Mouse (Mus musculus): ENCODE results near the gene Ten1.

The Ten1 gene

GRCm38 (mm10) chr11:116234901-116235300 is 36.2 kb downstream of the Ten1 start:
- DNase-seq (ENCODE audit: low read depth, low spot score) = no peak

- no peak for DNase-seq (ENCODE audit: low read depth, low spot score)
These were observed 39.2 kb downstream of the Ten1 start, which contains the start of gene Evpl for GRCm38 (mm10) chr11:116237742-116238395. TSS of gene Evpl (minus strand) at chr11:116238077.

DNA sequence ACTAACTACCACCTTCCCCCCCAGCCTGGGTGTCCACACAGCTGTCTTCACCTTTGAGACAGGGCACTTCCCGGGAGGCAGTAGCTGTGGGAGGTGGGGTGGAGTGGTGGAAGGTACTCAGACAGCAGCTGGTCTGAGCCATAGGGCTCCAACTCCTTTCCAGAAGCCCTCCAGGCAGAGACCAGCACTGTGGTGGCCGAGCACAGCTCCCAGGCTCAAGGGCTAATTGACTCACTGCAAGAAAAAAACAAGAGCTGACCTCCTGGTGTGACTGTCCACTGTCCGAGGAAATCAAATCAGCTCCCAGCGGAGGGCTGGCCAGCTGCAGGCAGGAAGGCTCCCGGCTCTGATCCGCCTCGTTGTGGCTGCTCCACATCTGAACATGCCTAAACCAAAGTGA is 41.1 kb downstream of the Ten1 start:
- DNase-seq (ENCODE audit: low read depth, low spot score) = no peak

DNA sequence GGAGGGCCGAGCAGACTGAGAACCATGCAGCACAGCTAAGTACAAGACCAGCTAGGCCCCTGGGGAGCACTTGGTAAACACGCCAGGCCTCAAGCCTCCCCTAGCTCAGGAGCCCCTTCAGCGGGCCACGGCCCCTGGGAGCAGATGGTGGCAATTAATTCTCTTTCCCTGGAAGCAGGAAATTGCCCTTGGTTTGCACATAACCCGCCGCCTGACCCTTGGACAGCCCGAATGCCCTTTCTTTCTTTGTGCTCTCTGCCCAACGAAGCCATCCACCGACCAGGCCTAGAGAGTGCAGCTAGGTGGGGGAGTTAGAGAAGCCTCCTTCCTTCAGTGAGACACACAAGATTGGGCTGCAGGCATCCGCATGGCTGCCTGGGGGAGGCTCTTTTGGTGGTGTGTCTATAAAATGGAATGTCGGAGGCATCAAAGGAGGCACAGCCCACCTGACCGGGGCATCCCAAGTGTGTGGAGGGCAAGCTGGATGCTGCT is 43.1 kb downstream of the Ten1 start:
- no peak for DNase-seq (ENCODE audit: low read depth, low spot score)

- DNase-seq (ENCODE audit: low read depth, low spot score) = no peak
These were observed 45.9 kb downstream of the Ten1 start for GRCm38 (mm10) chr11:116244580-116244979.

- DNase-seq (ENCODE audit: low read depth, low spot score) = no peak
These were observed 47.0 kb downstream of the Ten1 start for GRCm38 (mm10) chr11:116245616-116246015.

DNA sequence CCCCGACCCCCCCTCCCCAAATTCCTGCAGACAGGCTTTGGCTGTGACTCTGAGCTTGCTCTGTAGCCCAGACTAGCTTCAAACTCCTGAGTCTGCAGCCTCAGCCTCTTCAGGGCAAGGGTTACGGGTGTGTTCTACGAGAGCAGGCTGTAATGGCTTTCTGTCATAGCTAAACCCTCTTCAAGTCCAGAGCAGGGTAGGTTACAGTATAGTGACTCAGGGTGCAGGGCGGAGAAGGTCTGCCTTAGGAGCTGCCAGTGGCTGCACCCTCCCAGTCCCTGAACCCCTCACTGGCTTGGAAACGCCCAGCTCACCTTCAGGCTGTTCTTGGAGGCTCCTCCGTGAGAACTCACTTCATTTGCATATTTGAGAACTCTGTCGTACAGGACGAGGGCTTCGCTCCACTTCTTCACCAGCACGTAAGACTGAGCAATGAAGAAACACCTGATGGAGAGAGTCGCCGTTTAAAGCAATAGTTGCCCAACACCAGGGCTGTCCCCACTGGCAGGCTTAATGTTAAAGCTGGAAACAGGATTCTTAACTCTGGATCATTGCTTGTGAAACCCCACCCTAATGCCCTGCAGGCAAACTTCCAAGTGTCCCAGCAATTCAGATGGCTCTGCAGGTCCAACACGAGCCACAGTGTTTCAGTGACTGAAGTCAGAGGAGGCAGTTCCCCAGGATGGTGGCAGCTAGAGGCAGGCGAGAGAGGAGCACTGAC is 49.0 kb downstream of the Ten1 start:
- no peak for DNase-seq (ENCODE audit: low read depth, low spot score)

- no peak for DNase-seq (ENCODE audit: low read depth, low spot score)
These were observed 52.2 kb downstream of the Ten1 start for GRCm38 (mm10) chr11:116250898-116251297.

GRCm38 (mm10) chr11:116253076-116253600 is 54.5 kb downstream of the Ten1 start:
- no peak for DNase-seq (ENCODE audit: low read depth, low spot score)

GRCm38 (mm10) chr11:116254627-116255026 is 56.0 kb downstream of the Ten1 start:
- peak; percentile 45 for DNase-seq (ENCODE audit: low read depth, low spot score)

DNA sequence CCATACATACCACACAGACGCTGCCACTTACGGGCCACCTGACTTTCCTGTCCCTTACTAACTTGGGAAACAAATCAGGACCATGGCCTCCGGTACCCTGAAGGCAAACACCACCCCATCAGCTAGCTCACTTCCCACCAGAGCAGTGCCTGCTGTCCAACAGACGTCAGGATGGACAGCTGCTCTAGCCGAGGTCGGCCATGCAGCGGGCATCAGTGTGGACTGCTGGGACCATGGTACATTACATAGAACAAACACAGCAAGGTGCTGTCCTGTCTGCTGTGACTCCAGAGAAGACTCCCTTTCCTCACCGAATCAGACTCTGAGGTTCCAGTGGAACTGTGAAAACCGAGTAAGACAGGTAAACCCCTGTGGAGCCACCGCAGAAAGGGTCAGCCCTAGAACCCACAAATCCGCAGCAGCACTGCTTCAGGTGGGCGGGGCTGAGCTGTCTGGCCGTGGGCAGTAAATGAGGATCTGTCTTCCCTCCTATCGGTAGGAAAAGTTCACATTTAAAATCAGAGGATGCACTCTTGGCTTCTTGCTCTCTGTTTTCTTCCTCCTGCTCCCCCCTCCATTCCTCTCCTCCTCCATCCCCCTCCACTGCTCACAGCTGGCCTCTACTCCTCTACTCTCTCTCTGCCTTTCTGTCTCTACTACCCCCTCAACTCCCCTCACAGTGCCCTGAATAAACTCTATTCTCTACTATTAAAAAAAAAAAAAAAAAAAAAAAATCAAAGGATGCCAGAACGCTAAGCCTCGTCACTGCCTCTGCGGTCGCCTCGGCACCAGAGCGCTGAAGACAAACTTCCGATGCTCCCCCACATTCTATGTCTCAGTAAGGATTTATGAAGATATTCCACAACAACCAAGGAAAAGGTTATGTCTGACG is 56.7 kb downstream of the Ten1 start:
- no peak for DNase-seq (ENCODE audit: low read depth, low spot score)

DNA sequence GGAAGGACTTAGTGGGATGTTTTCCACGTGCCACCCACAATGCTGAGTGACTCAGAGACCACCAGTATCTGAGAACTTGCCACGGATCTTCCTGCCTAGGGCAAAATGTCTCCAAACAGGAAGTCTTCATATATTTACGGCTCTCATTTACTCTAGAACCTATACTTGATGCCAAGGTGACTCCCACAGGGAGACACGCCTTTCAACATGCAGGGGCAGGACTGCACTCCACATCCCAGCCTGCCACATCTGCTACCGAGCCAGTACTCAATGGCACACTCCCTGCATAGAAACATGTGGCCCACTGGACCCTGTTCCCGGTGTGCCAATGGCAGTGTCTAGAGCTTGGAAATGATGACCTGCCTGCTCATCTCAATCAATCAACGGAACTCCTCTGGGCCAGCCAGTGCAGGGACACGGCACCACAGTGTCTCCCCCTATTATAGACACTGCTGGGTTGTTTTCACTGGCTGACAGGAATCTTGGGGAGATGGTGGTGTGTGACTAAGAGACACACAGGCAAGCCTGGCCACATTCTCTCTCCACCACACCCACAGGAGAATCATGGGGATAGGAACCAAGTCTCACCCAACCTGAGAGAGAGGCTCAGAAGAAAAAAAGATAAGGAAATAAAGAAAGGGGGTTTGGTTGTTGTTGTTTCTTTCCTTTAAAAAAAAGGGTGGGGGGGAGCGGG is 57.5 kb downstream of the Ten1 start:
- DNase-seq (ENCODE audit: low read depth, low spot score) = peak; percentile 68

- DNase-seq (ENCODE audit: low read depth, low spot score) = no peak
These were observed 60.8 kb downstream of the Ten1 start for GRCm38 (mm10) chr11:116259461-116259860.

- no peak for DNase-seq (ENCODE audit: low read depth, low spot score)
These were observed 61.6 kb downstream of the Ten1 start for GRCm38 (mm10) chr11:116260259-116260658.

Measured in brain, adult 2 months (tissue).